Mouse (Mus musculus) v-Abl transformed pro-B cells (cell line): ENCODE measurements at regions not wholly inside any gene's neighbourhood (a gene's known extent, or its start where the extent isn't known, plus 50 kb on each side); places are given as distances from the start of the nearest gene placed in this dataset.
"Not testable (repeated sequence)": the region's sequence is repeated elsewhere in the genome, so short reads cannot be mapped to it uniquely, and the experiment has no call there.

Experiments used
- in situ Hi-C, 2 experiments: fragments of 400-800 bp; cut with MboI; formaldehyde crosslinking; loops; one replicate each; pipeline ENCODE4 v1.15.1; 2025; ENCODE audit not compliant: unreplicated experiment in 2 of 2

GRCm38 (mm10) chr12:20415397-20415796 is 461.1 kb downstream of the Gm21863 start:
- in situ Hi-C loops, result not testable (repeated sequence)

GRCm38 (mm10) chr12:20426359-20426758 is 472.1 kb downstream of the Gm21863 start:
- in situ Hi-C loops, result loop anchor here (5.0 to 25.0 kb wide), 2 partner anchors 1336 to 1341 kb away; no protein-coding TSS in a partner anchor

- in situ Hi-C loops, result loop anchor here (25.0 kb wide), 1 partner anchor 527 kb away; no protein-coding TSS in a partner anchor
Observed at GRCm38 (mm10) chr12:20464585-20464984, 510.3 kb downstream of the Gm21863 start.
